Mouse (Mus musculus) intestine, embryonic 14.5 days (tissue): ENCODE results near the gene E130218I03Rik. TPM values are rescaled to one million over a fixed set of nuclear protein-coding genes. Genes with fewer than 3 reads are reported as not detected.

Source experiments
- ATAC-seq: fragments of 200-750 bp; cut with Nextera tagmentation; replicated peaks from 2 replicates; pipeline ENCODE4 v1.8.0; 2017; ENCODE audit warnings: low read depth, moderate number of reproducible peaks, moderate TSS enrichment, moderate library complexity; ENCODE audit not compliant: low FRiP score, low TSS enrichment
- DNase-seq: peaks from one replicate; pipeline ENCODE4 v3.0.0-alpha.2; 2018; ENCODE audit warnings: low spot score
- H3K27ac ChIP-seq: fragments of 300-500 bp; sonication (generic); 2 replicates; pipeline ENCODE4 v1.5.1; 2014; ENCODE audit warnings: low read depth, mild to moderate bottlenecking, control low read depth
- H3K27me3 ChIP-seq: fragments of 300-500 bp; sonication (generic); replicated peaks from 2 replicates; pipeline ENCODE4 v1.6.1; 2014; ENCODE audit warnings: low read length, control low read depth; ENCODE audit not compliant: control insufficient read depth, insufficient read depth
- H3K36me3 ChIP-seq: fragments of 300-500 bp; sonication (generic); 2 replicates; pipeline ENCODE4 v1.6.1; 2014; ENCODE audit warnings: low read length, control low read depth; ENCODE audit not compliant: control insufficient read depth, insufficient read depth
- H3K4me1 ChIP-seq: fragments of 300-500 bp; sonication (generic); replicated peaks from 2 replicates; pipeline ENCODE4 v1.6.1; 2014; ENCODE audit warnings: low read length, control low read depth, mixed read lengths; ENCODE audit not compliant: control insufficient read depth, insufficient read depth
- H3K4me2 ChIP-seq: fragments of 300-500 bp; sonication (generic); 2 replicates; pipeline ENCODE4 v1.6.1; 2014; ENCODE audit warnings: low read length
- H3K4me3 ChIP-seq: fragments of 300-500 bp; sonication (generic); 2 replicates; pipeline ENCODE4 v1.5.1; 2014; ENCODE audit warnings: low read depth, low read length, control low read depth, mixed read lengths
- H3K9ac ChIP-seq: fragments of 300-500 bp; sonication (generic); 2 replicates; pipeline ENCODE4 v1.6.1; 2014; ENCODE audit warnings: mild to moderate bottlenecking, low read length
- H3K9me3 ChIP-seq: fragments of 300-500 bp; sonication (generic); 2 replicates; pipeline ENCODE4 v1.6.1; 2016; ENCODE audit warnings: low read length, control low read depth; ENCODE audit not compliant: control insufficient read depth
- WGBS: fragments of 180-500 bp; shearing (Covaris S2); extraction: QIAGEN DNeasy Blood & Tissue Kit; methylation state at CpG from one replicate; pipeline ENCODE4 v1.1.7; 2014; 5-methylcytosine and 5-hydroxymethylcytosine counted together
- polyA plus RNA-seq: library from polyadenylated mRNA; unstranded; fragments of >200 nt; fragmentation: Nextera tagmentation; extraction: Ambion mirVana; gene quantifications from 2 replicates; pipeline ENCODE4 v1.2.1, GENCODE M21; 2014

E130218I03Rik gene
- polyA plus RNA-seq, 1 experiment from 2014 or later: 0.41 TPM

- WGBS: 22% methylated on average over 27 of the region's 27 CpGs
- Histone ChIP-seq H3K4me2 (peak overlapping the region; percentile 46), H3K9ac (no peak overlapping the region), H3K4me3 (peak overlapping the region; percentile 6), H3K9me3 (no peaks in the 10 kb centered on the region), H3K4me1 (peaks cover 37% of the 10 kb centered on the region), H3K36me3 (no peaks in the 10 kb centered on the region), H3K27ac (no peak overlapping the region), H3K27me3 (peaks cover 68% of the 10 kb centered on the region)
- no peak for DNase-seq
- ATAC-seq: no peak
Measured at GRCm38 (mm10) chr4:134250116-134250929, 6.9 kb downstream of the E130218I03Rik start.

- Histone ChIP-seq H3K9ac (peak overlapping the region; percentile 49), H3K4me1 (peaks cover 38% of the 10 kb centered on the region), H3K9me3 (no peaks in the 10 kb centered on the region), H3K36me3 (no peaks in the 10 kb centered on the region), H3K27ac (no peak overlapping the region), H3K4me2 (peak overlapping the region; percentile 94), H3K4me3 (peak overlapping the region; percentile 37), H3K27me3 (peaks cover 68% of the 10 kb centered on the region)
- ATAC-seq (no peak), DNase-seq (no peak)
- WGBS: 22% methylated on average over 10 of the region's 10 CpGs
Measured at GRCm38 (mm10) chr4:134250930-134251240, 7.4 kb downstream of the E130218I03Rik start.

- peak overlapping the region; percentile 49 for H3K9ac ChIP-seq
- no peak for ATAC-seq
- no peak overlapping the region for H3K27ac ChIP-seq
- WGBS: 1% methylated on average over 72 of the region's 91 CpGs
- peak; percentile 83 for DNase-seq
- peak overlapping the region; percentile 94 for H3K4me2 ChIP-seq
- H3K4me3 ChIP-seq: peak overlapping the region; percentile 37
- no peaks in the 10 kb centered on the region for H3K36me3 ChIP-seq
- H3K9me3 ChIP-seq: no peaks in the 10 kb centered on the region
- H3K4me1 ChIP-seq: peaks cover 44% of the 10 kb centered on the region
- H3K27me3 ChIP-seq: peaks cover 62% of the 10 kb centered on the region
Measured at GRCm38 (mm10) chr4:134251241-134252130, 8.0 kb downstream of the E130218I03Rik start.

GRCm38 (mm10) chr4:134252131-134252910 lies 8.9 kb downstream of the E130218I03Rik start:
- ATAC-seq: no peak
- H3K4me1 ChIP-seq: peaks cover 49% of the 10 kb centered on the region
- H3K36me3 ChIP-seq: no peaks in the 10 kb centered on the region
- H3K9ac ChIP-seq: peak overlapping the region; percentile 49; the same call in 1 of the 2 replicates
- peak overlapping the region; percentile 40 for H3K4me3 ChIP-seq
- no peak overlapping the region for H3K27ac ChIP-seq
- H3K4me2 ChIP-seq: peak overlapping the region; percentile 94
- no peak for DNase-seq
- 9% methylated on average over 22 of the region's 22 CpGs for WGBS
- peaks cover 56% of the 10 kb centered on the region for H3K27me3 ChIP-seq
- no peaks in the 10 kb centered on the region for H3K9me3 ChIP-seq

- DNase-seq: no peak
- Histone ChIP-seq H3K9ac (peak overlapping the region; percentile 27), H3K4me3 (peak overlapping the region; percentile 40), H3K27me3 (peaks cover 48% of the 10 kb centered on the region), H3K36me3 (no peaks in the 10 kb centered on the region), H3K4me1 (peaks cover 49% of the 10 kb centered on the region), H3K4me2 (peak overlapping the region; percentile 94), H3K9me3 (no peaks in the 10 kb centered on the region), H3K27ac (no peak overlapping the region)
- no peak for ATAC-seq
- whole genome bisulfite sequencing: 11% methylated on average over 15 of the region's 15 CpGs
Measured at GRCm38 (mm10) chr4:134252911-134253721, 9.7 kb downstream of the E130218I03Rik start.

GRCm38 (mm10) chr4:134253722-134254324 lies 10.4 kb downstream of the E130218I03Rik start, which contains the start of gene Grrp1:
Gene Grrp1, minus strand, starts transcription at chr4:134254106.
- Histone ChIP-seq H3K9ac (peak within 1 kb of the TSS; percentile 27), H3K9me3 (no peaks in the 10 kb centered on the region), H3K27ac (0 out of 2 replicates have a peak within 1 kb of the TSS, but pooled peaks have one; percentile 39), H3K27me3 (peaks cover 41% of the 10 kb centered on the region), H3K36me3 (no peaks in the 10 kb centered on the region), H3K4me2 (peak within 1 kb of the TSS; percentile 94), H3K4me3 (peak within 1 kb of the TSS; percentile 40), H3K4me1 (peaks cover 49% of the 10 kb centered on the region)
- WGBS: 2% methylated on average over 13 of the region's 13 CpGs
- no peak for ATAC-seq
- DNase-seq: no peak

GRCm38 (mm10) chr4:134254835-134255234 lies 11.4 kb downstream of the E130218I03Rik start:
- H3K36me3 ChIP-seq: no peaks in the 10 kb centered on the region
- H3K9ac ChIP-seq: no peak overlapping the region
- peaks cover 49% of the 10 kb centered on the region for H3K4me1 ChIP-seq
- WGBS: 45% methylated on average over 3 of the region's 3 CpGs
- no peaks in the 10 kb centered on the region for H3K9me3 ChIP-seq
- ATAC-seq (no peak), DNase-seq (no peak)
- H3K4me3 ChIP-seq: no peak overlapping the region
- H3K27me3 ChIP-seq: peaks cover 40% of the 10 kb centered on the region
- no peak overlapping the region for H3K4me2 ChIP-seq
- H3K27ac ChIP-seq: no peak overlapping the region
